Mouse (Mus musculus) CH12.LX (cell line): ENCODE results near the gene Vegfd. TPM values are rescaled to one million over a fixed set of nuclear protein-coding genes. Genes with fewer than 3 reads are reported as not detected.

ENCODE experiments used
- DNase-seq: peaks from one replicate; pipeline ENCODE4 v3.0.0-alpha.2; 2013; ENCODE audit errors: extremely low read depth
- H3K27ac ChIP-seq: 2 replicates; pipeline ENCODE4 v1.5.1; 2012; ENCODE audit warnings: low read depth, mild to moderate bottlenecking, control low read depth, moderate library complexity; ENCODE audit not compliant: insufficient read depth
- H3K27me3 ChIP-seq: replicated peaks from 2 replicates; pipeline ENCODE3; 2012; ENCODE audit warnings: inconsistent platforms
- H3K36me3 ChIP-seq, 2 experiments: replicated peaks in 1 of 2; 2 replicates each; pipeline versions ENCODE3 to v1.6.1; 2012; ENCODE audit warnings: inconsistent platforms in 1 of 2, low read length in 1 of 2, mild to moderate bottlenecking in 1 of 2, mixed read lengths in 1 of 2, moderate library complexity in 1 of 2; ENCODE audit not compliant: control insufficient read depth in 1 of 2, insufficient read depth in 1 of 2
- H3K4me1 ChIP-seq, 2 experiments: 2 replicates each; pipeline ENCODE4 v1.6.1; 2012; ENCODE audit warnings: inconsistent platforms in 1 of 2, moderate library complexity in 1 of 2; ENCODE audit not compliant: insufficient read depth in 2 of 2, control insufficient read depth in 1 of 2
- H3K4me2 ChIP-seq: 2 replicates; pipeline ENCODE4 v1.6.1; 2012; ENCODE audit warnings: low read depth, mild to moderate bottlenecking, control low read depth; ENCODE audit not compliant: poor library complexity, insufficient read depth, severe bottlenecking
- H3K4me3 ChIP-seq, 3 experiments: fragments of 150-350 bp in 1 of 3; sonication (generic) in 1 of 3; replicated peaks in 1 of 3; 2 replicates each; pipeline versions ENCODE3 to v1.5.1; 2011 to 2012; ENCODE audit warnings: low read depth in 2 of 3, low read length in 2 of 3, mild to moderate bottlenecking in 2 of 3, moderate library complexity in 2 of 3, control low read depth in 1 of 3, improper control_type of control experiment in 1 of 3, inconsistent platforms in 1 of 3, mixed read lengths in 1 of 3; ENCODE audit not compliant: poor library complexity in 1 of 3
- H3K79me2 ChIP-seq: replicated peaks from 2 replicates; pipeline ENCODE4 v1.6.1; 2012; ENCODE audit warnings: mild to moderate bottlenecking, moderate library complexity; ENCODE audit not compliant: control insufficient read depth, poor library complexity, insufficient read depth, severe bottlenecking; ENCODE audit errors: extremely low read depth
- H3K9ac ChIP-seq: 2 replicates; pipeline ENCODE4 v1.6.1; 2012; ENCODE audit warnings: low read depth, mild to moderate bottlenecking, control low read depth, moderate library complexity; ENCODE audit not compliant: insufficient read depth
- H3K9me3 ChIP-seq: replicated peaks from 2 replicates; pipeline ENCODE3; 2012; ENCODE audit warnings: low read length, inconsistent platforms, mixed read lengths
- BHLHE40 ChIP-seq: IDR thresholded peaks from 2 replicates; pipeline ENCODE4 v1.6.1; 2011; ENCODE audit warnings: mild to moderate bottlenecking, low read depth, low read length, improper control_type of control experiment
- CHD1 ChIP-seq: IDR thresholded peaks from 2 replicates; pipeline ENCODE4 v1.6.1; 2012; ENCODE audit warnings: low read depth, low read length, improper control_type of control experiment, inconsistent platforms
- CHD2 ChIP-seq: IDR thresholded peaks from 2 replicates; pipeline ENCODE4 v1.6.1; 2011; ENCODE audit warnings: low read length, improper control_type of control experiment
- E2F4 ChIP-seq: IDR thresholded peaks from 2 replicates; pipeline ENCODE4 v1.6.1; 2011; ENCODE audit warnings: low read depth, low read length, improper control_type of control experiment; ENCODE audit not compliant: insufficient replicate concordance
- ELF1 ChIP-seq: IDR thresholded peaks from 2 replicates; pipeline ENCODE4 v1.6.1; 2014; ENCODE audit warnings: low read depth, mild to moderate bottlenecking, inconsistent platforms, low read length, improper control_type of control experiment
- ETS1 ChIP-seq: conservative IDR thresholded peaks from 2 replicates; pipeline ENCODE4 v1.6.1; 2012; ENCODE audit warnings: low read depth, mild to moderate bottlenecking, inconsistent platforms, low read length, improper control_type of control experiment, moderate library complexity
- GABPA ChIP-seq: IDR thresholded peaks from 2 replicates; pipeline ENCODE4 v1.6.1; 2012; ENCODE audit warnings: low read depth, low read length, improper control_type of control experiment, inconsistent platforms; ENCODE audit not compliant: insufficient replicate concordance
- JUN ChIP-seq: IDR thresholded peaks from 2 replicates; pipeline ENCODE4 v1.6.1; 2011; ENCODE audit warnings: low read depth, mild to moderate bottlenecking, low read length, improper control_type of control experiment, moderate library complexity; ENCODE audit not compliant: insufficient read depth
- MAFK ChIP-seq: IDR thresholded peaks from 2 replicates; pipeline ENCODE4 v1.6.1; 2011; ENCODE audit warnings: low read length, improper control_type of control experiment; ENCODE audit not compliant: insufficient replicate concordance
- MAX ChIP-seq: IDR thresholded peaks from 2 replicates; pipeline ENCODE4 v1.6.1; 2011; ENCODE audit warnings: low read length, improper control_type of control experiment
- MEF2A ChIP-seq: IDR thresholded peaks from 2 replicates; pipeline ENCODE4 v1.6.1; 2014; ENCODE audit warnings: low read depth, mild to moderate bottlenecking, inconsistent platforms, low read length, improper control_type of control experiment, borderline replicate concordance
- MXI1 ChIP-seq: IDR thresholded peaks from 2 replicates; pipeline ENCODE4 v1.6.1; 2011; ENCODE audit warnings: mild to moderate bottlenecking, low read depth, low read length, improper control_type of control experiment
- MYC ChIP-seq: IDR thresholded peaks from 2 replicates; pipeline ENCODE4 v1.6.1; 2011; ENCODE audit warnings: low read depth, mild to moderate bottlenecking, improper control_type of control experiment, low read length
- NELFE ChIP-seq: IDR thresholded peaks from 2 replicates; pipeline ENCODE4 v1.6.1; 2011; ENCODE audit warnings: low read depth, low read length, improper control_type of control experiment
- POLR2AphosphoS2 ChIP-seq: IDR thresholded peaks from 2 replicates; pipeline ENCODE4 v1.6.1; 2011; ENCODE audit warnings: low read depth, low read length, improper control_type of control experiment
- RCOR1 ChIP-seq: conservative IDR thresholded peaks from 2 replicates; pipeline ENCODE4 v1.6.1; 2012; ENCODE audit warnings: low read depth, mild to moderate bottlenecking, inconsistent platforms, low read length, improper control_type of control experiment
- SMC3 ChIP-seq: IDR thresholded peaks from 2 replicates; pipeline ENCODE4 v1.6.1; 2011; ENCODE audit warnings: low read depth, low read length, improper control_type of control experiment
- TBP ChIP-seq: conservative IDR thresholded peaks from 2 replicates; pipeline ENCODE4 v1.6.1; 2011; ENCODE audit warnings: low read depth, low read length, improper control_type of control experiment
- TCF12 ChIP-seq: IDR thresholded peaks from 2 replicates; pipeline ENCODE4 v1.6.1; 2014; ENCODE audit warnings: low read depth, mild to moderate bottlenecking, inconsistent platforms, low read length, improper control_type of control experiment
- UBTF ChIP-seq: IDR thresholded peaks from 2 replicates; pipeline ENCODE4 v1.6.1; 2012; ENCODE audit warnings: low read depth, mild to moderate bottlenecking, inconsistent platforms, low read length, improper control_type of control experiment, moderate library complexity
- ZC3H11A ChIP-seq: IDR thresholded peaks from 2 replicates; pipeline ENCODE4 v1.6.1; 2012; ENCODE audit warnings: low read depth, mild to moderate bottlenecking, inconsistent platforms, low read length, improper control_type of control experiment
- ZNF384 ChIP-seq: IDR thresholded peaks from 2 replicates; pipeline ENCODE4 v1.6.1; 2012; ENCODE audit warnings: low read depth, low read length, improper control_type of control experiment, inconsistent platforms
- dilution Hi-C: fragments of 300-500 bp; cut with MboI; formaldehyde crosslinking; loops from 2 replicates; pipeline ENCODE4 v1.14.3; 2020; ENCODE audit warnings: low sequenced_read_pairs; ENCODE audit not compliant: extremely low pct_unique_long_range_greater_than_20kb, extremely low pct_ligation_motif_present
- in situ Hi-C: fragments of 300-500 bp; cut with MboI; formaldehyde crosslinking; loops from 3 replicates; pipeline ENCODE4 v1.14.3; 2019; ENCODE audit warnings: low sequenced_read_pairs, low pct_ligation_motif_present, low pct_unique_long_range_greater_than_20kb, mixed read lengths
- polyA plus RNA-seq: library from polyadenylated mRNA; unstranded; fragments of >175 nt; gene quantifications from 2 replicates; pipeline ENCODE4 v1.2.1, GENCODE M21; 2012; ENCODE audit warnings: low read depth; ENCODE audit not compliant: insufficient read length
- total RNA-seq, 2 experiments: library from RNA; depleted of rRNA; stranded (reverse); fragments of 300-350 nt in 1 of 2; fragments of >200 nt in 1 of 2; gene quantifications; 2 replicates each; pipeline ENCODE4 v1.2.3; 2012 to 2014

The Vegfd gene
- total and polyA plus RNA-seq, 3 experiments: not detected

DNA sequence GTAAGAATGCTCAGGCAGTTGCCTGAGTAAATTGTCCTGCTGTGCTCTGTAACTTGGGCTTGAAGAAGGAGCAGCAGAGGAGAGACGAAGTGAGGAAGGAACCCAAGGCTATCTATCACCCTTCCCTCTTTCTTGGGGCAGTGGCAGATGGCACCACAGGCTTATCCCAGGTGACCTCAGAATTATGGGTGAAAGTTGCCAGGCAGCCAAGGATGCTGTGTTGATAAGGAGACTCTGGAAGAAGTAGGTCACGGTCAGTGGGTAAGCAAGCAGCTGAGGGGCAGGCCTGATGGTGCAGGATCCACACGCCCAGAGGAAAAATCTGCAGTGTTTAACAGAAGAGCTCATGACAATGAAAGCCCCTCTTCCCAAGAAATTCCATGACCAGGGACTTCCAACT, 68.1 kb downstream of the Vegfd start:
- H3K36me3 ChIP-seq: no peaks in the 10 kb centered on the region
- H3K9me3 ChIP-seq: no peaks in the 10 kb centered on the region
- no peaks in the 10 kb centered on the region for H3K27me3 ChIP-seq
- H3K27ac ChIP-seq: no peak overlapping the region
- TF ChIP-seq TCF12 (no peak), POLR2AphosphoS2 (no peak), NELFE (no peak), JUN (no peak), SMC3 (no peak), MXI1 (no peak), RCOR1 (no peak), MAFK (no peak), CHD2 (no peak)
- no peak for DNase-seq
- in situ Hi-C loops (no loop called here), dilution Hi-C loops (no loop called here)
- H3K79me2 ChIP-seq: no peaks in the 10 kb centered on the region
- no peak overlapping the region for H3K4me2 ChIP-seq
- H3K4me1 ChIP-seq: no peaks in the 10 kb centered on the region
- H3K9ac ChIP-seq: no peak overlapping the region
- no peak overlapping the region for H3K4me3 ChIP-seq

DNA sequence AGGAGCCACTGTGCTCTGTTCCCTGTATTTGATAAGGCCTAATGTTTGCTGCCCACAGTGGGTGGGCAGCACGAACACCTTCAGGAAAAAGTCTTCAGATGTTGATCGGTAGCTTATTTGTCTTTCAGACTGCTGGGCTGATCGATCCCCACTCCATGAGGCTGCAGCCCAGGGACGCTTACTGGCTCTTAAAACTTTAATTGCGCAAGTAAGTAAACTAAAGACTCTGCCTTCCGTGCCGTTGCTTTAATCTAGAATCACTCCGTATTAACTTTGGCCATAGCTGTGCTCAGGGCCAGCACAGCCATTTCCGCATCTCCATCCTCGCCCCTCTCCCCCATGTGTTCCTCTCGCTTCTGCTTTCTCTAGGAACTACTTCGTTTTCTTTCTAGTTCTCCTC, 72.4 kb downstream of the Vegfd start:
- Histone ChIP-seq H3K79me2 (no peaks in the 10 kb centered on the region), H3K36me3 (no peaks in the 10 kb centered on the region), H3K4me2 (no peak overlapping the region), H3K9ac (no peak overlapping the region), H3K27me3 (no peaks in the 10 kb centered on the region), H3K9me3 (no peaks in the 10 kb centered on the region), H3K4me1 (no peaks in the 10 kb centered on the region), H3K27ac (no peak overlapping the region), H3K4me3 (no peak overlapping the region)
- in situ Hi-C loops (no loop called here), dilution Hi-C loops (no loop called here)
- TF ChIP-seq NELFE (no peak), ETS1 (no peak), TBP (no peak), UBTF (no peak), CHD1 (no peak), MAX (no peak), ZC3H11A (no peak), GABPA (no peak), ELF1 (no peak), E2F4 (no peak), MEF2A (no peak), ZNF384 (no peak), BHLHE40 (no peak), JUN (no peak), TCF12 (no peak), MYC (no peak), RCOR1 (no peak), CHD2 (no peak)
- DNase-seq: no peak
